Mouse (Mus musculus) ES-Bruce4 (cell line): ENCODE results near the gene Mcrip1. TPM values are rescaled to one million over a fixed set of nuclear protein-coding genes. Genes with fewer than 3 reads are reported as not detected.

Experiments
- H3K27ac ChIP-seq: 2 replicates; pipeline ENCODE4 v1.5.1; 2012; ENCODE audit warnings: low read length, inconsistent platforms; ENCODE audit not compliant: insufficient read depth
- H3K27me3 ChIP-seq: 2 replicates; pipeline ENCODE4 v1.6.1; 2012; ENCODE audit warnings: mild to moderate bottlenecking, low read length, inconsistent platforms; ENCODE audit not compliant: control insufficient read depth, poor library complexity, insufficient read depth, severe bottlenecking
- H3K36me3 ChIP-seq: 2 replicates; pipeline ENCODE4 v1.6.1; 2012; ENCODE audit warnings: inconsistent platforms, mild to moderate bottlenecking, low read length, moderate library complexity; ENCODE audit not compliant: control insufficient read depth, poor library complexity, insufficient read depth, severe bottlenecking
- H3K4me1 ChIP-seq: one replicate; pipeline ENCODE4 v1.8.1; 2011; ENCODE audit warnings: low read length; ENCODE audit not compliant: control insufficient read depth, insufficient read depth
- H3K4me3 ChIP-seq: 2 replicates; pipeline ENCODE4 v1.5.1; 2011; ENCODE audit warnings: low read depth, mild to moderate bottlenecking, low read length
- H3K9ac ChIP-seq: 2 replicates; pipeline ENCODE4 v1.6.1; 2012; ENCODE audit warnings: low read depth, mild to moderate bottlenecking, inconsistent platforms; ENCODE audit not compliant: poor library complexity, severe bottlenecking
- H3K9me3 ChIP-seq: replicated peaks from 2 replicates; pipeline ENCODE4 v1.6.1; 2012; ENCODE audit warnings: mild to moderate bottlenecking, low read length, inconsistent platforms; ENCODE audit not compliant: control insufficient read depth, poor library complexity, insufficient read depth, severe bottlenecking
- CTCF ChIP-seq: IDR thresholded peaks from one replicate; pipeline ENCODE4 v1.8.1; 2011; ENCODE audit warnings: low read depth, low read length
- EP300 ChIP-seq: IDR thresholded peaks from 2 replicates; pipeline ENCODE4 v1.6.1; 2011; ENCODE audit warnings: low read depth, low read length; ENCODE audit not compliant: insufficient read depth
- POLR2A ChIP-seq: IDR thresholded peaks from one replicate; pipeline ENCODE4 v1.8.1; 2011; ENCODE audit warnings: low read length; ENCODE audit not compliant: insufficient read depth
- polyA plus RNA-seq: library from polyadenylated mRNA; stranded (reverse); fragments of >200 nt; gene quantifications from 2 replicates; pipeline ENCODE4 v1.2.4, GENCODE M21; 2011; ENCODE audit warnings: low read depth; ENCODE audit not compliant: missing spikeins, insufficient read depth, insufficient read length

The Mcrip1 gene
- polyA plus RNA-seq, 1 experiment = 46.4 TPM

GRCm38 (mm10) chr11:120520967-120521540 lies 28.5 kb downstream of the Mcrip1 start:
- Histone ChIP-seq H3K27me3 (no peaks in the 10 kb centered on the region), H3K27ac (no peak overlapping the region), H3K9me3 (no peaks in the 10 kb centered on the region), H3K9ac (no peak overlapping the region), H3K4me3 (no peak overlapping the region), H3K36me3 (no peaks in the 10 kb centered on the region), H3K4me1 (no peaks in the 10 kb centered on the region)
- TF ChIP-seq CTCF (no peak), POLR2A (no peak), EP300 (no peak)

DNA sequence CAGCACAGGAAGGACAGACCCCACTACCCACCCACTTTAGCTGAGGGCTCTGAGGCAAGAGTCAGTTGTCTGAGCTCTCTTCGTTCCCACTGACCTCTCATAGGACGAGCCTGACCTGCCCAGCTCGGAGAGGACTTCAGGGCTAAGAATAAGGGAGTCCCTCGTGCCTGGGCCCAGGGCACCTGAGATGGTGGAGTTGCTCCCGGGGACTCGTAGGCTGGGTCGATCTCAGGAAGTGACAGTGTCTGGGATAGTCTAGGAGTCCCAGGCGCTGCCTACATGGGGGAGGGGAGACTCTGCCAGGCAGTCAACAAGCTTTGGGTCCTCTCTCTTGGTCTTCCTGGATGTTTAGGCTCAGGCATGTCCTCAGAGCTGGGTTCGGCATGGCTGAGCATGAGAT lies 29.0 kb downstream of the Mcrip1 start:
- Histone ChIP-seq H3K27ac (no peak overlapping the region), H3K27me3 (no peaks in the 10 kb centered on the region), H3K9me3 (no peaks in the 10 kb centered on the region), H3K4me1 (no peaks in the 10 kb centered on the region), H3K9ac (no peak overlapping the region), H3K36me3 (no peaks in the 10 kb centered on the region), H3K4me3 (no peak overlapping the region)
- TF ChIP-seq EP300 (no peak), POLR2A (no peak)

DNA sequence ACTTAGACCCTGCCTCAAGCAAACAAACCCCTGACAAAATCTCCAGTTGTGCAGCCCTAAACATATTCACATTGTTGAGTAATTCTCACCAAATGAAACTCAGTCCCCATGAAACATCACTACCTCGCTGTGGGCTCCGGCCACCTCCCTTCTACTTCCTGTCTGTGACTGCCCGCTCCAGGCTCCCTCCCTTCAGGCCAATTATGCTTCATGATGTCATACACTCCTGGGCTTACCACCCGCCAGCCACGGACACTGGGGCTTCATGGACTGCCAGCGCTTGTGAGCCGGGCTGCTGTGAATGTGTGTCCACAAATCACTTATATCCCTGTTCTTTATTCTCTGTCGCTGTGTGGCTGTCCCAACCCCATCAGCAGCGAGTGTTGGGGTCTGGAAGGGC lies 29.8 kb downstream of the Mcrip1 start:
- no peaks in the 10 kb centered on the region for H3K9me3 ChIP-seq
- H3K36me3 ChIP-seq = no peaks in the 10 kb centered on the region
- no peak overlapping the region for H3K4me3 ChIP-seq
- H3K27ac ChIP-seq = no peak overlapping the region
- no peaks in the 10 kb centered on the region for H3K4me1 ChIP-seq
- H3K27me3 ChIP-seq = no peaks in the 10 kb centered on the region
- TF ChIP-seq POLR2A = no peak
- TF ChIP-seq EP300 = no peak
- TF ChIP-seq CTCF = no peak
- H3K9ac ChIP-seq = no peak overlapping the region

DNA sequence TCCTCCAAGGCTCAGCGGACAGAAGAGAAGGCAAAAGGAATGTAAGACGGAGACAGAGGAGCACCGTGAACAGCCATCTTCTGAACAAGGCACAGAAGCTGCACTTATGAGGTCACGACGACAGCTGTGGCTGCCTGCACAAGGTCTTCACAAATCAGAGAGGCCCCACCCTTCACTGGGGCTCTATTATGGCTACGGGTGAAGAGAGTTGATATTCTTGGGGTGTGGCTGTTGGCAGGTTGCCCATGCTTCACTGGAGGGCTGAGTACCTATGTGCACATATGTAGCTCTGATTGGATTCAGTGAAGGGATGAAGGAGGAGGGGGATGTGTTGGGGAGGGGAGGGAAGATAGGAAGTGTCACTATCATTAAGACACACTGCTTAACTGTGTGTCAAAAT lies 31.0 kb downstream of the Mcrip1 start:
- Histone ChIP-seq H3K27me3 (no peaks in the 10 kb centered on the region), H3K9ac (no peak overlapping the region), H3K4me1 (no peaks in the 10 kb centered on the region), H3K36me3 (no peaks in the 10 kb centered on the region), H3K4me3 (no peak overlapping the region), H3K9me3 (no peaks in the 10 kb centered on the region), H3K27ac (no peak overlapping the region)
- no peak for TF ChIP-seq EP300
- no peak for TF ChIP-seq POLR2A
- TF ChIP-seq CTCF = no peak

DNA sequence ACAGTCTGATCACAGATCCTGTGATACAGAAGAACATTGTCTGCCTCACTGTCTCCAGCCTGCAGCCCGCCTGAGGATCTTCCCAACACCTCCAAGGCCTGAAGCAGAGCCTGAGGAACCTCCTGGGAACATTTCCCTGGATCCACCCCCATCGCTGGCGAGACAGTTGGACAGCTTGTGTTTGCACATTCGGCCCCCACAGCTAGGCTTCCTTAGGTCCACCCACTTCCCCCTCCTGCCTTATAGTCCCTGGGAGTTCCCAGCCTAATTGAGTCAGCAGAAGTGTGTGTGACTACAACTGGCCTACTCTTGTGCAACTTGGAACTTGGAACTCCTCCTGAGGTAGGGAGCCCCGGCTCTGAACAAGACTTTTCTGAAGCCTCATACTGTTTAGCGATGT lies 31.5 kb downstream of the Mcrip1 start:
- Histone ChIP-seq H3K4me1 (no peaks in the 10 kb centered on the region), H3K4me3 (no peak overlapping the region), H3K36me3 (no peaks in the 10 kb centered on the region), H3K9ac (no peak overlapping the region), H3K9me3 (no peaks in the 10 kb centered on the region), H3K27me3 (no peaks in the 10 kb centered on the region), H3K27ac (no peak overlapping the region)
- no peak for TF ChIP-seq POLR2A
- no peak for TF ChIP-seq EP300
- no peak for TF ChIP-seq CTCF

DNA sequence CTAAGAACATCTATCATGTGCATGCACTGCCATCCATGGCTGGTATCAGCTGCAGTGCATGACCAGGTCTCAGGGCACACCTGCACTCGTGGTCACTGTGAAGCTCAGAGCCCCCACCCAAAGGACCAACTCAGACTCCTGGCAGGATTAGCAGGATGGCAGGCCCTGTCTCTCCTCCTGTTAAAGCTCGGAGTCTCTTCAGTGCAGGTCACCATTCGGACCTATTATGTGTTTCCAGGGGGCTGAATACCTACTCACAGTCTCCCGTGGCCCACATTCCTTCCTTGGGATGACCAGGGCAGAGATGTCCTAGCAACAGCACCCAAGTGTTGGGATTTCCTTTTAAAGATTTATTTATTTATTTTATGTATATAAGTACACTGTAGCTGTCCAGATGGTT lies 32.4 kb downstream of the Mcrip1 start:
- no peaks in the 10 kb centered on the region for H3K4me1 ChIP-seq
- TF ChIP-seq CTCF (no peak), EP300 (no peak), POLR2A (no peak)
- no peak overlapping the region for H3K27ac ChIP-seq
- no peaks in the 10 kb centered on the region for H3K27me3 ChIP-seq
- H3K36me3 ChIP-seq = no peaks in the 10 kb centered on the region
- H3K9me3 ChIP-seq = no peaks in the 10 kb centered on the region
- H3K9ac ChIP-seq = no peak overlapping the region
- no peak overlapping the region for H3K4me3 ChIP-seq
